In genomic region chr8:82870840-82871490, GRCm38 (mm10) we compare ENCODE assay signal across 20 mouse cellular contexts. TPM values are rescaled to one million over a fixed set of nuclear protein-coding genes. Genes with fewer than 3 reads are reported as not detected.
DNase-seq lines count a peak whose midpoint lies in the region; ATAC-seq and TF ChIP-seq lines count a peak whose summit lies in the region.
"Had no signal": no experiment of that assay in that cellular context is flagged by ENCODE, and none has a peak within 500 bp of the region (broad histone marks: within the 10 kb centered on the region; RNA-seq: fewer than 3 reads in every experiment).

No protein-coding gene starts in this region.

- 25% methylated on average over 4 of the region's 4 CpGs for WGBS in kidney, postnatal 0 days
- WGBS in limb, embryonic 12.5 days, result 38% methylated on average over 4 of the region's 4 CpGs

- H3K4me1 ChIP-seq in kidney, postnatal 0 days (replicated peaks; ENCODE audit: insufficient read depth, low read length), result peaks cover 4% of the 10 kb centered on the region; the same call in 1 of the 2 replicates
- peaks cover 20% of the 10 kb centered on the region for H3K4me1 ChIP-seq in limb, embryonic 12.5 days (replicated peaks)
- H3K4me1 ChIP-seq: stomach, embryonic 15.5 days had no signal

- no peak overlapping the region for H3K9ac ChIP-seq in kidney, postnatal 0 days (ENCODE audit: low read depth, low read length)
- H3K9ac ChIP-seq in limb, embryonic 12.5 days (replicated peaks), result no peak overlapping the region
- H3K9ac ChIP-seq: forebrain, embryonic 15.5 days; stomach, embryonic 15.5 days had no signal

- H3K27ac ChIP-seq in kidney, postnatal 0 days, result peak overlapping the region; percentile 26; the same call in 1 of the 2 replicates
- H3K27ac ChIP-seq in limb, embryonic 12.5 days, result peak overlapping the region; percentile 35; the same call in 1 of the 2 replicates
- no peak overlapping the region for H3K27ac ChIP-seq in layer of hippocampus, adult 2 months
- H3K27ac ChIP-seq: forebrain, embryonic 15.5 days; stomach, embryonic 15.5 days had no signal

- no peak overlapping the region for H3K4me2 ChIP-seq in kidney, postnatal 0 days (ENCODE audit: low read length)
- H3K4me2 ChIP-seq in limb, embryonic 12.5 days, result no peak overlapping the region
- H3K4me2 ChIP-seq: forebrain, embryonic 15.5 days; heart, embryonic 11.5 days; liver, embryonic 11.5 days; stomach, embryonic 15.5 days had no signal

- peak; percentile 89 for DNase-seq in kidney, postnatal 0 days (ENCODE audit: low spot score)
- no peak for DNase-seq in kidney, adult 9 months
- DNase-seq in 3T3-L1 (ENCODE audit: low read depth, low spot score) (peak; percentile 68), adipocyte (ENCODE audit: low spot score) (peak; percentile 82)
- DNase-seq in ovary, postnatal 36 days (ENCODE audit: low spot score), result no peak
- DNase-seq in layer of hippocampus, adult 2 months (ENCODE audit: low spot score in 2 of 2), result no peak
- DNase-seq: adrenal gland, postnatal 25 days; cerebellum, adult 2 months; cerebellum, postnatal 36 days; heart, postnatal 10 days; kidney, adult 11 months; lung, postnatal 10 days; thymus, adult 2 months had no signal

- no peak; the same call in 1 of the 2 replicates for ATAC-seq in kidney, postnatal 0 days (replicated peaks; ENCODE audit: low FRiP score, low read depth)
- no peak for ATAC-seq in limb, embryonic 12.5 days (ENCODE audit: insufficient number of reproducible peaks, insufficient read depth, low FRiP score, low TSS enrichment, low read depth)
- ATAC-seq: forebrain, embryonic 15.5 days; midbrain, embryonic 16.5 days had no signal

- no peak overlapping the region for H3K4me3 ChIP-seq in kidney, postnatal 0 days (replicated peaks; ENCODE audit: low read depth, low read length)
- H3K4me3 ChIP-seq in limb, embryonic 12.5 days (replicated peaks), result no peak overlapping the region
- H3K4me3 ChIP-seq in layer of hippocampus, adult 2 months, result no peak overlapping the region
- H3K4me3 ChIP-seq: forebrain, embryonic 15.5 days; stomach, embryonic 15.5 days had no signal

- no peaks in the 10 kb centered on the region for H3K36me3 ChIP-seq in kidney, postnatal 0 days (ENCODE audit: insufficient read depth, low read length)
- no peaks in the 10 kb centered on the region for H3K36me3 ChIP-seq in limb, embryonic 12.5 days
- H3K36me3 ChIP-seq: forebrain, embryonic 15.5 days; stomach, embryonic 15.5 days had no signal

- TF ChIP-seq CTCF in kidney, postnatal 0 days (IDR thresholded peaks at IDR 0.05; ENCODE audit: low read depth), result no peak
- TF ChIP-seq CTCF in layer of hippocampus, adult 2 months (conservative IDR thresholded peaks at IDR 0.05), result no peak

- H3K27me3 ChIP-seq in kidney, postnatal 0 days (ENCODE audit: insufficient read depth, low read length), result no peaks in the 10 kb centered on the region
- H3K27me3 ChIP-seq in limb, embryonic 12.5 days, result no peaks in the 10 kb centered on the region
- H3K27me3 ChIP-seq: forebrain, embryonic 15.5 days; stomach, embryonic 15.5 days had no signal

- no peaks in the 10 kb centered on the region for H3K9me3 ChIP-seq in kidney, postnatal 0 days (replicated peaks; ENCODE audit: low read length)
- H3K9me3 ChIP-seq in limb, embryonic 12.5 days, result no peaks in the 10 kb centered on the region
- H3K9me3 ChIP-seq: forebrain, embryonic 15.5 days; megakaryocyte, embryonic 14.5 days; stomach, embryonic 15.5 days had no signal

RNA-seq across cellular contexts. Expression of gene Rnf150, which starts 7.8 kb away (rescaled TPM):
- 1.3 and 1.5 TPM in 2 replicates for polyA plus RNA-seq in kidney, postnatal 0 days (2015; fragmentation: Nextera tagmentation; extraction: Ambion mirVana)
- 2.7 and 2.9 TPM in 2 replicates for polyA plus RNA-seq in limb, embryonic 12.5 days (2016; fragmentation: Nextera tagmentation; extraction: Ambion mirVana)
- total RNA-seq in layer of hippocampus, adult 2 months (2021), result 10 to 100 TPM; 49.7 to 50.7 TPM

Comparison
In these comparisons a context has a peak if more than half of its experiments do, and no peak if none do; other contexts are left out.
1. DNase-seq: peak in kidney, postnatal 0 days (single experiment), 3T3-L1 (single experiment) and adipocyte (single experiment); none in kidney, adult 9 months (single experiment), ovary, postnatal 36 days (single experiment) and layer of hippocampus, adult 2 months (0 of 2).